Mouse (Mus musculus) Patski (cell line): ENCODE measurements at regions not wholly inside any gene's neighbourhood (a gene's known extent, or its start where the extent isn't known, plus 50 kb on each side); places are given as distances from the start of the nearest gene placed in this dataset.

Experiments
- ATAC-seq: fragments of 100-300 bp; one replicate; pipeline ENCODE4 v1.8.0; 2021
- CTCF ChIA-PET: fragments of 350-600 bp; sonication (Branson Sonifier 250); formaldehyde crosslinking; loops from one replicate; lab custom pipeline; 2022; ENCODE audit warnings: inconsistent platforms; lab: Charles Lee
- POLR2A ChIA-PET: fragments of 350-600 bp; sonication (Branson Sonifier 250); formaldehyde crosslinking; loops from one replicate; lab custom pipeline; 2022; ENCODE audit warnings: antibody characterized with exemption, inconsistent platforms; lab: Charles Lee
- DNase-seq: peaks from one replicate; pipeline ENCODE4 v3.0.0-alpha.2; 2011; ENCODE audit warnings: low read depth, low spot score
- H3K27me3 ChIP-seq: fragments of 371-371 bp; one replicate; pipeline ENCODE4 v1.5.1; 2021
- CTCF ChIP-seq: fragments of 100-300 bp; IDR thresholded peaks from one replicate; pipeline ENCODE4 v1.5.1; 2021
- in situ Hi-C: fragments of 300-500 bp; cut with MboI; formaldehyde crosslinking; loops from 3 replicates; pipeline ENCODE4 v1.11.1; 2018; ENCODE audit warnings: low pct_unique_long_range_greater_than_20kb, mixed read lengths

DNA sequence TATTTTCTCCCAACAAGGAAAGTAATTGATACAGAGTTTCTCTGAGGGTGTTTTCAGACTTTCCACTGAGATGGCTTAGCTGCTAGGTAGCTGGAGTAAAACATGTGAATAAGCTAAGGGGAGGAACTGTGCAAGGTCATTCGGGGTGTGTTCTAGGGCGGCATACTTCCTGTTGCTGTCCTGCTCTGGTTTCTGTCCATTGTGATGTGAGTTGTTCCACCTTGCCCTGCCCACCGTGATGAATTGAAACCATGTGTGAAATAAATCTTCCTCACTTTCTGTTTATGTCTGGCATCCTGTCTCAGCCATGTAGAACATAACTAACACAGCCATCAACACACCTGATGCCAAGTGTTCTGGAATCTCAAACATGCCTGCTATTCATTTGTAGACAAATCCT, 472.6 kb upstream of the Nrp1 start:
- POLR2A ChIA-PET = no interaction called here
- H3K27me3 ChIP-seq = no peaks in the 10 kb centered on the region
- CTCF ChIA-PET = no interaction called here
- in situ Hi-C loops = no loop called here
- no peak for TF ChIP-seq CTCF
- DNase-seq (no peak), ATAC-seq (no peak)

DNA sequence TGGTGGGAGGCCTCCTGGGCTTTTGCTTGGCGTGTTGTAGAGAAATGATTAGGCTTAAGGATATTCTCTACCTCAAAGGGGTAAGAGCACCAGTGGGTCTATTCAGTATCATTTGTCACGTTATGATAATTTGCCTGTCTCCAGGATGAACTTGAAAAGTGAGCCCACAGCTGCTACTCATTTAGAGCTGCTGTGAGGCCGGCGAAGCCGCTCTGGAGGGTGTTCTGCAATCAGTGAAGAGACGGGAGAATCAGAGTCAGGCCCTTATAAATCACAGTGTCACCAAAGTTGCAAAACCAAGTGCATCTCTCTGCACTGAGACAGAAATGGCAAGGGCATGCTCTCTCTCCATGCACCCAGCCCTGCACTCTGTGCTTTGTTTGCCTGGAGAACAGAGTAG, 467.7 kb upstream of the Nrp1 start:
- POLR2A ChIA-PET = no interaction called here
- TF ChIP-seq CTCF = no peak
- H3K27me3 ChIP-seq = no peaks in the 10 kb centered on the region
- in situ Hi-C loops = no loop called here
- no peak for ATAC-seq
- CTCF ChIA-PET = no interaction called here
- DNase-seq = no peak

DNA sequence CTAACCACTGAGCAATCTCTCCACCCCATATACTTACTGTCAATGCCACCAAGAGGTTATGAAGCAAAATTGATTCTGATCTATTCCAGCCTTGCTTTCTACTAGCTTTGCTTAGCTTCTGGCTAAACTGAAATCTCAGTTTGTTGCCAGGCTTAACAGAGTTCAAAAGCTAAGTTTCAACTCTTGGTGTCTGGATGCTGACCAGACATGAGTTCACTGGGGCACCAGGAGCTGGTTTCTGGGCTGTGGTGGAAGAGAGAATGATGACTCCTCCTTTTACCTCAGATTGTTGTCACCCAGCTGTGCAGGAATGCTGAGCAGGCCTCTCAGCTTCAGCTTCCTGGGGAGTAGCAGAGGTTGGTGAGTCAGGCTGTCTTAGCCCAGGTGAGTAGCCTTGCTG, 464.1 kb upstream of the Nrp1 start:
- ChIA-PET POLR2A (no interaction called here), CTCF (interaction anchor here (0.9 to 1.1 kb wide), 2 partner anchors 10 to 11 kb away, joined by 3 read pairs; no protein-coding TSS in a partner anchor)
- no peak for ATAC-seq
- TF ChIP-seq CTCF = no peak
- H3K27me3 ChIP-seq = no peaks in the 10 kb centered on the region
- in situ Hi-C loops = no loop called here
- no peak for DNase-seq

DNA sequence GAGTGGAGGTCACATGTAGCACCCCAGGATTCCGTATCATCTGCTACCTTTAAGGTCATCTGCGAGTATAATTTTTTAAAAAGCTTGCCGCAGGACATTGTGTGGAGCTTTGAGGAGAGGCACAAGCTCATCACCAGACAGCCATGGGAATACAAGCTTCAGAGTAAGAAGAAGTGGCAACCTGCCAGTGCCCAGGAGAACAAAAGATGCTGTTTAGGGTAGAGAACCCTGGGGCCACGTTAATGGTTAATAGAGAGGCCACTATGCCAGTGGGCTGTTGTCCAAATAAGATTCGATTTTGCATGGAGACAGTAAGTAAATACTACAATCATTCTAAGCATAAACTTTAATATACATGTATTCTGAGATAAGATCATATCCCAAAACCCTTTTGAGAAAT, 450.0 kb upstream of the Nrp1 start:
- in situ Hi-C loops = no loop called here
- H3K27me3 ChIP-seq = no peaks in the 10 kb centered on the region
- POLR2A ChIA-PET = no interaction called here
- CTCF ChIA-PET = interaction anchor here (0.7 to 1.6 kb wide), 5 partner anchors 26 to 454 kb away, joined by 3 read pairs; no protein-coding TSS in a partner anchor
- ATAC-seq (no peak), DNase-seq (peak; percentile 13)
- TF ChIP-seq CTCF = no peak

DNA sequence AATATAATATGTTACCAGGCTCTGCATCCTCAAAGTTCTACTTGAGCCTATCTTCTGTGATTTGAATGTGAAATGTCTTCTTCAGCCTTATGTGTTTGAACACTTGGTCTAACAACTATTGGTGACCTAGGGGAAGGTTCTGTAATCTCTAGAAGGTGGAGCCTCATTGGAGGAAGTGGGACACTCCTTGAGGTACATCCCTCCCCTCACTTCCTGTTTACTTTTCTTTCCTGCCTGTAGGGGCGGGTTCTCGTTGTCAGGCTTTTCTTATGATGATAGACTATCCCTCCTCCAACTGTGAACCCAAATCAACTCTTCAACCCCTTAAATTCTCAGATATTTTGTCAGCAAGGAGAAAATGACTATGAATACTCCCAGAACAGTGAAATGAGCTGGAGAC, 448.8 kb upstream of the Nrp1 start:
- no peaks in the 10 kb centered on the region for H3K27me3 ChIP-seq
- TF ChIP-seq CTCF = no peak
- in situ Hi-C loops = no loop called here
- CTCF ChIA-PET = interaction anchor here (0.6 to 1.6 kb wide), 3 partner anchors 33 to 311 kb away, joined by 3 read pairs; no protein-coding TSS in a partner anchor
- POLR2A ChIA-PET = no interaction called here
- ATAC-seq (no peak), DNase-seq (no peak)

DNA sequence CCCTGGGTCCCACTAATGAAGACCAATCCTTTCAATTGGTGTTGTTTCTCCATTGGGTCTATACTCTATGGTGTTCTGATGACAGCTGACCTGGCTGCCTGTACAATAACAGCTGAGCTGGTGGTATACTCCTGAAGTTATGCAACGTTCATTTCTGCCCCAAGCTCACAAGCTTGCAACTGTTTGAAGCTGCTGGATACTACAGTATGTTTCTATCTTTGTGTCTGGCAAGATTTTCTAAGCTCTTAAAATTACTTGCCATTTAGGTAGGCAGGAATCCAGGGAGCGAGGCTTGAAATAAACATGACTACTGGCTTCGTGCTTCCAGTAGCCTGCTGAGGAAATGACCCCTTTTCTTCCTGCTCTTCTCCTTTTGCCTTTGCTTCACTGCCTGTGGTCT, 444.3 kb upstream of the Nrp1 start:
- TF ChIP-seq CTCF = no peak
- in situ Hi-C loops = no loop called here
- no peak for DNase-seq
- ChIA-PET POLR2A (interaction anchor here (0.6 kb wide), 1 partner anchor 93 kb away, joined by 6 read pairs; no protein-coding TSS in a partner anchor), CTCF (interaction anchor here (1.3 kb wide), 1 partner anchor 13 kb away, joined by 3 read pairs; no protein-coding TSS in a partner anchor)
- ATAC-seq = no peak
- H3K27me3 ChIP-seq = no peaks in the 10 kb centered on the region

DNA sequence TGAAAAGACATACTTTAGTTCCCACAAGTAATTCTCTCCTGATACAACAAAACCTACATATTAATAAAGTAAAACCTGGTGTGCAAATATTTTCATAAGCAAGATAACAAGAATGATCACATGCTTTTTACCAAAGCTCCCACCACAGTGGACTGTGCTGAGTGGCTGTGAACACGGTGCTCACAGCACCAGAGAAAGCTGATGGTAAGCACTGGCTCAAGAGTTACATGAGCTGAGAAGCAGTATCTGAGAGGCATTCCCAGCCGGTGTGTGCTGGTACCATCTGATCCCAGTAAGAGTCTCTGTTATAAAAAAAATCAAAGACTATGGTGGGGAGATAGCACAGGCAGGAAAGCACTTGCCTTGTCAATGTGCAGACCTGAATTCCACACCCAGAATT, 443.5 kb upstream of the Nrp1 start:
- ATAC-seq = no peak
- ChIA-PET POLR2A (no interaction called here), CTCF (no interaction called here)
- DNase-seq = no peak
- no peaks in the 10 kb centered on the region for H3K27me3 ChIP-seq
- in situ Hi-C loops = no loop called here
- TF ChIP-seq CTCF = no peak

DNA sequence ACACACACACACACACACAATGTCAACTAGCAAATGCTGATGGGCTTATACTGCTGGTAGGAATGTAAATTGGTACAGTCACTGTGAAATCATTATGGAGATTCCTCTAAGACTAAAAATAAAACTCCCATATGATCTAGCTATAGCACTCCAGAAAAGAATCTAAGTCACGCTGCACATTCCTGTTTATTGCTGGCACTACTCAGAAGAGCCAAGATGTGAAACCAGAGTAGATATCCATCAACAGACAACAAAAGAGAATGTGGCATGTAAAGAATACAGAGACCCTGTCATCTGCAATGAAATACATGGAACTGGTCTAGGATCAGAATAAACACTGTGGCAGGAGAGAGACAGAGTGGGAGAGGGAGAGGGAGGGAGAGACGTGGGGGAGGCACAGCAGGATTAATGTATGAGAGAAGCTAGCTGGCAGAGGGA, 442.8 kb upstream of the Nrp1 start:
- no peak for ATAC-seq
- no peak for TF ChIP-seq CTCF
- in situ Hi-C loops = no loop called here
- no peak for DNase-seq
- ChIA-PET POLR2A (no interaction called here), CTCF (no interaction called here)
- no peaks in the 10 kb centered on the region for H3K27me3 ChIP-seq

DNA sequence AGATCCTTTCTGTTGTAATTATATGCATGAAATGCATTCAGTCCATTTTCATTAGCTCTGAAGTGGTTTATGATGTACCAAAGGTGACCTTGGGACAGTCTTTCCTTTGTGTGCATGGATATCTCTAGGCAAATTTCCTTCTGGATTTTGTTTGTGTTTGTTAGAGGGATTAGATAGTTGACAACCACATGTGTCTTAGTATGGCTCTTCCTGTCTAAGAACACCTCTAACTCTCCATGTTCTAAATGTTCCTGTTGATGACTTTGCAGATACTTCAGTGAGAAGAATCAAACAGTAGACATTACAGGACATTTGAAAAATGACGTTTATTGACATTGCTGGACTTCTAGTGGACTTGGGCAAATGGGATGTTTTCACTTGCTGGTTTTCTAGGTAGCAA, 436.5 kb upstream of the Nrp1 start:
- no peak for ATAC-seq
- CTCF ChIA-PET = no interaction called here
- no peak for DNase-seq
- no peak for TF ChIP-seq CTCF
- POLR2A ChIA-PET = no interaction called here
- in situ Hi-C loops = no loop called here
- no peaks in the 10 kb centered on the region for H3K27me3 ChIP-seq

DNA sequence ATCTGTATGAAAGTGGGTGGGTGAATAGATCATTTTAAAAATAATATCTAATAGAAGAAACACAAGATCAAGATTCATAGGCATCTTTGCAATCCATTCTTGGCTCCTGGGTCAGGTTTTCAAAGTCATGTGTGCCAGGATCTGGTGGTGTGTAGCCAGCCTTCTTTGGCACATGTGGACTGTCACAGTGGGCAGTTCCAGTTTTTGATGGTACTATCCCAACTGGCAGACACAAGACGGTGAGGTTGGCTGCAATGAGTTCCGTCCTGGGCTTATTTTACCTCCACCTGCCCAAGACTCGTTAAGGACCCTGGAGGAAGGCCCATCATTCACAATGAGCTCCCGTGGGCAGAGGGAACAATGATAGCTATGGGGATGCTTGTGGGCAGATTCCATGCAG, 435.1 kb upstream of the Nrp1 start:
- ChIA-PET POLR2A (no interaction called here), CTCF (no interaction called here)
- DNase-seq (no peak), ATAC-seq (no peak)
- no peaks in the 10 kb centered on the region for H3K27me3 ChIP-seq
- in situ Hi-C loops = no loop called here
- no peak for TF ChIP-seq CTCF

DNA sequence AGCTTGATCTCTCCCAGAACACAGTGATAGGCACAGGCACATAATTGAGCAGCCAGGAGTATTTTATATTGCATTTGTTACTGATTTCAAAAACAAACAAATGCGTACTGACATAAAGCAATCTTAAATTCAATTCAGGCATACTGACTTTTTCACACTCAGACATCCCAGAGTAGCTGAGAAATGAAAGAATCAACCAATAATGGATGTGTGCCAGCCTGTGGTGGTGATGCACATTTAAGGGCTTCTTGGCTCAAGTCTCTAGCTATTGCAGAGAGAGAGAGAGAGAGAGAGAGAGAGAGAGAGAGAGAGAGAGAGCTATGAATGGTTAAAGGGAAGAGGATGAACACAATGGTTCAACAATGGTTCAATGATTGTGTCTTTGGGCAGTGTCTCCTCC, 426.1 kb upstream of the Nrp1 start:
- no peaks in the 10 kb centered on the region for H3K27me3 ChIP-seq
- no peak for ATAC-seq
- in situ Hi-C loops = no loop called here
- no peak for TF ChIP-seq CTCF
- no peak for DNase-seq
- ChIA-PET CTCF (interaction anchor here (0.9 kb wide), 1 partner anchor 28 kb away, joined by 3 read pairs; no protein-coding TSS in a partner anchor), POLR2A (interaction anchor here (0.7 kb wide), 1 partner anchor 238 kb away, joined by 3 read pairs; no protein-coding TSS in a partner anchor)
